14 mouse cellular contexts compared by ENCODE assay signal in the genomic region with DNA sequence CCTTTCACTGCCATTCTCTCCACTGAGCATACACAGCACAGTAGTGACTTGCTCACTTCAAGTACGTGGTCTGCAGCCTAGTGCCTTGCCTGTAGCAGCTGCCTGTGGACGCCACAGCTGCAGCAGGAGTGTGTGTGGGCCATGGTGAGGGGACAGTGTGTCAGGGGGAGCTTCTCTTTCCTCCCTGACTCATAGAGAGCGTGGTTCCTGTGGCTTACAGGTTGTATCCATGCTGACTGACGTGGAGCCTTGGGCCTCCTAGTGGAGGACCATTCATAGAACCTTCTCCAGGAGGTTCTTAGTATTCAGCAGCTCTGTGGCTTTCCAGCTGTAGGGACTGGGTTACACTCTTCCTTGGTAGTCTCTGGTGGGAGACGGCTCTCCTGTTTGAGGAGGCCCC. TPM values are rescaled to one million over a fixed set of nuclear protein-coding genes. Genes with fewer than 3 reads are reported as not detected.
DNase-seq lines count a peak whose midpoint lies in the region; ATAC-seq and TF ChIP-seq lines count a peak whose summit lies in the region.
"Had no signal": no experiment of that assay in that cellular context is flagged by ENCODE, and none has a peak within 500 bp of the region (broad histone marks: within the 10 kb centered on the region; RNA-seq: fewer than 3 reads in every experiment).

No protein-coding gene starts in this region.

- no peak overlapping the region for H3K4me3 ChIP-seq in embryonic facial prominence, embryonic 13.5 days
- no peak overlapping the region for H3K4me3 ChIP-seq in embryonic facial prominence, embryonic 10.5 days
- no peak overlapping the region for H3K4me3 ChIP-seq in layer of hippocampus, adult 2 months
- no peak overlapping the region for H3K4me3 ChIP-seq in stomach, embryonic 16.5 days (replicated peaks; ENCODE audit: low read length)
- H3K4me3 ChIP-seq: forebrain, embryonic 12.5 days; limb, embryonic 13.5 days; stomach, embryonic 15.5 days had no signal

- no peaks in the 10 kb centered on the region for H3K36me3 ChIP-seq in embryonic facial prominence, embryonic 13.5 days
- H3K36me3 ChIP-seq in embryonic facial prominence, embryonic 10.5 days (replicated peaks) = no peaks in the 10 kb centered on the region
- H3K36me3 ChIP-seq in stomach, embryonic 16.5 days (ENCODE audit: control insufficient read depth, insufficient read depth, low read length) = no peaks in the 10 kb centered on the region
- H3K36me3 ChIP-seq: forebrain, embryonic 12.5 days; limb, embryonic 13.5 days; stomach, embryonic 15.5 days had no signal

- no peak overlapping the region for H3K9ac ChIP-seq in embryonic facial prominence, embryonic 13.5 days
- H3K9ac ChIP-seq in stomach, embryonic 16.5 days (ENCODE audit: low read length) = no peak overlapping the region
- H3K9ac ChIP-seq: forebrain, embryonic 12.5 days; hindbrain, embryonic 14.5 days; limb, embryonic 13.5 days; stomach, embryonic 15.5 days had no signal

- peak; percentile 33 for TF ChIP-seq CTCF in layer of hippocampus, adult 2 months (conservative IDR thresholded peaks at IDR 0.05)

- H3K4me1 ChIP-seq in embryonic facial prominence, embryonic 13.5 days = peaks cover 14% of the 10 kb centered on the region
- H3K4me1 ChIP-seq in embryonic facial prominence, embryonic 10.5 days = peaks cover 7% of the 10 kb centered on the region
- H3K4me1 ChIP-seq in stomach, embryonic 16.5 days (ENCODE audit: control insufficient read depth, insufficient read depth, low read length) = no peaks in the 10 kb centered on the region
- H3K4me1 ChIP-seq: forebrain, embryonic 12.5 days; limb, embryonic 13.5 days; stomach, embryonic 15.5 days had no signal

- H3K4me2 ChIP-seq in embryonic facial prominence, embryonic 13.5 days = no peak overlapping the region
- no peak overlapping the region for H3K4me2 ChIP-seq in stomach, embryonic 16.5 days (ENCODE audit: low read depth, low read length)
- H3K4me2 ChIP-seq: forebrain, embryonic 12.5 days; hindbrain, embryonic 14.5 days; limb, embryonic 13.5 days; stomach, embryonic 15.5 days had no signal

- 77% methylated on average over 5 of the region's 5 CpGs for WGBS in embryonic facial prominence, embryonic 13.5 days
- WGBS in embryonic facial prominence, embryonic 10.5 days = 76% methylated on average over 5 of the region's 5 CpGs
- WGBS in stomach, embryonic 16.5 days = 69% methylated on average over 5 of the region's 5 CpGs

- H3K9me3 ChIP-seq in embryonic facial prominence, embryonic 13.5 days = no peaks in the 10 kb centered on the region
- H3K9me3 ChIP-seq in embryonic facial prominence, embryonic 10.5 days = no peaks in the 10 kb centered on the region
- H3K9me3 ChIP-seq in stomach, embryonic 16.5 days (replicated peaks; ENCODE audit: control insufficient read depth, low read length) = no peaks in the 10 kb centered on the region
- H3K9me3 ChIP-seq: forebrain, embryonic 12.5 days; limb, embryonic 13.5 days; stomach, embryonic 15.5 days had no signal

- no peaks in the 10 kb centered on the region for H3K27me3 ChIP-seq in embryonic facial prominence, embryonic 13.5 days
- H3K27me3 ChIP-seq in embryonic facial prominence, embryonic 10.5 days (replicated peaks; ENCODE audit: low read depth, poor library complexity, severe bottlenecking) = peaks cover 6% of the 10 kb centered on the region; the same call in 1 of the 2 replicates
- H3K27me3 ChIP-seq in stomach, embryonic 16.5 days (ENCODE audit: control insufficient read depth, insufficient read depth, low read length) = no peaks in the 10 kb centered on the region
- H3K27me3 ChIP-seq: forebrain, embryonic 12.5 days; limb, embryonic 13.5 days; stomach, embryonic 15.5 days had no signal

- no peak for ATAC-seq in embryonic facial prominence, embryonic 13.5 days (ENCODE audit: insufficient number of reproducible peaks, insufficient read depth, low FRiP score, low TSS enrichment, low read depth)
- ATAC-seq in stomach, embryonic 16.5 days (ENCODE audit: insufficient read depth, low FRiP score) = 0 out of 2 replicates have a peak, but pooled peaks have one; percentile 18
- no peak for ATAC-seq in megakaryocyte, adult 5-6 weeks (ENCODE audit: poor library complexity, severe bottlenecking)

- peak overlapping the region; percentile 22; the same call in 1 of the 2 replicates for H3K27ac ChIP-seq in embryonic facial prominence, embryonic 13.5 days
- no peak overlapping the region for H3K27ac ChIP-seq in embryonic facial prominence, embryonic 10.5 days (replicated peaks)
- H3K27ac ChIP-seq in layer of hippocampus, adult 2 months = peak overlapping the region; percentile 29; the same call in 1 of the 2 replicates
- H3K27ac ChIP-seq in stomach, embryonic 16.5 days (ENCODE audit: low read length) = no peak overlapping the region
- H3K27ac ChIP-seq: forebrain, embryonic 12.5 days; hindbrain, embryonic 14.5 days; limb, embryonic 13.5 days; stomach, embryonic 15.5 days had no signal

- no peak for DNase-seq in embryonic facial prominence, embryonic 10.5 days (ENCODE audit: low spot score)
- no peak for DNase-seq in layer of hippocampus, adult 2 months (ENCODE audit: low spot score in 2 of 2)
- no peak for DNase-seq in layer of hippocampus, adult 18-20 months (ENCODE audit: low spot score in 2 of 2)
- peak; percentile 17 to 25 for DNase-seq in right cerebral cortex, postnatal 10 days (ENCODE audit: low spot score in 2 of 2)
- DNase-seq in right cerebral cortex, adult 18-20 months = no peak
- DNase-seq: kidney, postnatal 14 days had no signal

RNA-seq across cellular contexts. Expression of a gene that starts 9.8 kb away (rescaled TPM):
- polyA plus RNA-seq in embryonic facial prominence, embryonic 13.5 days (2015; fragmentation: Nextera tagmentation; extraction: Ambion mirVana) = 2.5 and 3.1 TPM in 2 replicates
- polyA plus RNA-seq in embryonic facial prominence, embryonic 10.5 days (2016; fragmentation: Nextera tagmentation; extraction: Ambion mirVana) = 3.8 and 4.6 TPM in 2 replicates
- total RNA-seq in layer of hippocampus, adult 2 months (2021) = 100 to 1,000 TPM; 139 to 141 TPM
- 100 to 1,000 TPM; 146 to 149 TPM for total RNA-seq in layer of hippocampus, adult 18-20 months (2021)
- polyA plus RNA-seq in stomach, embryonic 16.5 days (2015; fragmentation: Nextera tagmentation; extraction: Ambion mirVana) = 1.9 and 3.2 TPM in 2 replicates
- total RNA-seq in megakaryocyte, adult 5-6 weeks (2015) = 1.5 TPM in 1 of 2 replicates, not detected in the other
- not detected in 2 replicates for total RNA-seq in megakaryocyte, adult 5-6 weeks (2017)
- total RNA-seq: MEL had no signal

RNA-seq across cellular contexts. Expression of a gene that starts 50.3 kb away (rescaled TPM):
- polyA plus RNA-seq in embryonic facial prominence, embryonic 13.5 days (2015; fragmentation: Nextera tagmentation; extraction: Ambion mirVana) = 20.4 and 22.0 TPM in 2 replicates
- polyA plus RNA-seq in embryonic facial prominence, embryonic 10.5 days (2016; fragmentation: Nextera tagmentation; extraction: Ambion mirVana) = 16.5 and 17.7 TPM in 2 replicates
- total RNA-seq in layer of hippocampus, adult 2 months (2021) = 10 to 100 TPM; 27.0 to 29.1 TPM
- 10 to 100 TPM; 29.1 to 31.8 TPM for total RNA-seq in layer of hippocampus, adult 18-20 months (2021)
- polyA plus RNA-seq in stomach, embryonic 16.5 days (2015; fragmentation: Nextera tagmentation; extraction: Ambion mirVana) = 18.3 and 18.8 TPM in 2 replicates
- 8.1 and 20.8 TPM in 2 replicates for total RNA-seq in megakaryocyte, adult 5-6 weeks (2015)
- 11.4 and 14.1 TPM in 2 replicates for total RNA-seq in megakaryocyte, adult 5-6 weeks (2017)
- total RNA-seq: MEL had no signal

Comparison
In these comparisons a context has a peak if more than half of its experiments do, and no peak if none do; other contexts are left out.
1. H3K27ac ChIP-seq: peak in embryonic facial prominence, embryonic 13.5 days (single experiment) and layer of hippocampus, adult 2 months (single experiment); none in embryonic facial prominence, embryonic 10.5 days (single experiment) and stomach, embryonic 16.5 days (single experiment).
2. DNase-seq: peak in right cerebral cortex, postnatal 10 days (2 of 2); none in embryonic facial prominence, embryonic 10.5 days (single experiment), layer of hippocampus, adult 2 months (0 of 2), layer of hippocampus, adult 18-20 months (0 of 2) and right cerebral cortex, adult 18-20 months (single experiment).
3. RNA of a gene that starts 9.8 kb away (total RNA-seq): 146 to 149 TPM in layer of hippocampus, adult 18-20 months and 139 to 141 TPM in layer of hippocampus, adult 2 months; 1.5 TPM in megakaryocyte, adult 5-6 weeks; every median in the first group is over 10 times any median in the second.